Mouse (Mus musculus) liver (tissue): ENCODE data around the gene Vmn2r1.

Source experiments
- DNase-seq: peaks from one replicate; pipeline ENCODE4 v3.0.0-alpha.2; 2020; ENCODE audit warnings: mixed read lengths

Gene Vmn2r1

GRCm38 (mm10) chr3:64081247-64081646 is at the start of gene Vmn2r1:
Vmn2r1 (plus strand) TSS chr3:64081547.
- no peak for DNase-seq

- DNase-seq: no peak
Measured at GRCm38 (mm10) chr3:64038136-64038841, 43.1 kb upstream of the Vmn2r1 start.

GRCm38 (mm10) chr3:64039818-64040784 is 41.2 kb upstream of the Vmn2r1 start:
- peak; percentile 82 for DNase-seq

GRCm38 (mm10) chr3:64112707-64113106 is 31.4 kb downstream of the Vmn2r1 start:
- DNase-seq: no peak

GRCm38 (mm10) chr3:64113352-64114046 is 32.2 kb downstream of the Vmn2r1 start:
- DNase-seq: no peak

GRCm38 (mm10) chr3:64141878-64142508 is 60.6 kb downstream of the Vmn2r1 start, which contains the start of gene Vmn2r2:
Vmn2r2 (minus strand) TSS chr3:64141928.
- DNase-seq: no peak
